Mouse (Mus musculus): ENCODE data around the gene Haus7. TPM values are rescaled to one million over a fixed set of nuclear protein-coding genes. Genes with fewer than 3 reads are reported as not detected.
A peak's percentile ranks its signal among the peaks of the same experiment; 100 is the strongest.

Haus7 gene
- polyA plus RNA-seq, 1 experiment from 2014 or later, result 58.7 TPM

- H3K27ac ChIP-seq (replicated peaks), result peak overlapping the region; percentile 85
- ATAC-seq (ENCODE audit: insufficient number of reproducible peaks, low FRiP score, low TSS enrichment, low read depth), result peak; percentile 13; the same call in 1 of the 2 replicates
- WGBS, result 31% methylated on average over 4 of the region's 4 CpGs
- H3K9ac ChIP-seq, result no peak overlapping the region
- no peaks in the 10 kb centered on the region for H3K36me3 ChIP-seq
- peak overlapping the region; percentile 51 for H3K4me2 ChIP-seq (replicated peaks)
- H3K9me3 ChIP-seq (replicated peaks), result no peaks in the 10 kb centered on the region
- H3K27me3 ChIP-seq, result peaks cover 6% of the 10 kb centered on the region; the same call in 1 of the 2 replicates
- peak overlapping the region; percentile 43 for H3K4me3 ChIP-seq (replicated peaks)
- H3K4me1 ChIP-seq, result peaks cover 24% of the 10 kb centered on the region
These were observed 24.0 kb upstream of the Haus7 start for GRCm38 (mm10) chrX:73482643-73483483.

- Histone ChIP-seq H3K4me2 (replicated peaks) (no peak overlapping the region), H3K36me3 (no peaks in the 10 kb centered on the region), H3K4me1 (peaks cover 36% of the 10 kb centered on the region), H3K9me3 (replicated peaks) (no peaks in the 10 kb centered on the region), H3K27me3 (peaks cover 6% of the 10 kb centered on the region; the same call in 1 of the 2 replicates), H3K27ac (replicated peaks) (peak overlapping the region; percentile 73), H3K4me3 (replicated peaks) (no peak overlapping the region), H3K9ac (no peak overlapping the region)
- WGBS, result 33% methylated on average over 2 of the region's 2 CpGs
- no peak for ATAC-seq (ENCODE audit: insufficient number of reproducible peaks, low FRiP score, low TSS enrichment, low read depth)
These were observed 21.5 kb upstream of the Haus7 start for GRCm38 (mm10) chrX:73480334-73480733.

GRCm38 (mm10) chrX:73479656-73480055 is 20.8 kb upstream of the Haus7 start:
- H3K27me3 ChIP-seq, result peaks cover 6% of the 10 kb centered on the region; the same call in 1 of the 2 replicates
- no peak overlapping the region for H3K4me3 ChIP-seq (replicated peaks)
- H3K4me1 ChIP-seq, result peaks cover 42% of the 10 kb centered on the region
- peak overlapping the region; percentile 73 for H3K27ac ChIP-seq (replicated peaks)
- no peak overlapping the region for H3K4me2 ChIP-seq (replicated peaks)
- H3K9ac ChIP-seq, result no peak overlapping the region
- H3K9me3 ChIP-seq (replicated peaks), result no peaks in the 10 kb centered on the region
- no peak for ATAC-seq (ENCODE audit: insufficient number of reproducible peaks, low FRiP score, low TSS enrichment, low read depth)
- no peaks in the 10 kb centered on the region for H3K36me3 ChIP-seq

- Histone ChIP-seq H3K9ac (no peak overlapping the region), H3K4me1 (peaks cover 44% of the 10 kb centered on the region), H3K4me3 (replicated peaks) (no peak overlapping the region), H3K27me3 (peaks cover 9% of the 10 kb centered on the region; the same call in 1 of the 2 replicates), H3K27ac (replicated peaks) (no peak overlapping the region), H3K9me3 (replicated peaks) (no peaks in the 10 kb centered on the region), H3K36me3 (no peaks in the 10 kb centered on the region), H3K4me2 (replicated peaks) (no peak overlapping the region)
- ATAC-seq (ENCODE audit: insufficient number of reproducible peaks, low FRiP score, low TSS enrichment, low read depth), result no peak
- 74% methylated on average over 2 of the region's 2 CpGs for WGBS
These were observed 18.7 kb upstream of the Haus7 start for GRCm38 (mm10) chrX:73477500-73477899.

GRCm38 (mm10) chrX:73476621-73477020 is 17.8 kb upstream of the Haus7 start:
- peaks cover 44% of the 10 kb centered on the region for H3K4me1 ChIP-seq
- no peaks in the 10 kb centered on the region for H3K9me3 ChIP-seq (replicated peaks)
- H3K4me2 ChIP-seq (replicated peaks), result no peak overlapping the region
- no peak overlapping the region for H3K9ac ChIP-seq
- WGBS, result 71% methylated on average over 2 of the region's 2 CpGs
- H3K4me3 ChIP-seq (replicated peaks), result no peak overlapping the region
- 0 out of 2 replicates have a peak, but pooled peaks have one; percentile 26 for ATAC-seq (ENCODE audit: insufficient number of reproducible peaks, low FRiP score, low TSS enrichment, low read depth)
- peaks cover 9% of the 10 kb centered on the region; the same call in 1 of the 2 replicates for H3K27me3 ChIP-seq
- H3K27ac ChIP-seq (replicated peaks), result peak overlapping the region; percentile 58; the same call in 1 of the 2 replicates
- no peaks in the 10 kb centered on the region for H3K36me3 ChIP-seq

- Histone ChIP-seq H3K27ac (replicated peaks) (0 out of 2 replicates have a peak overlapping the region, but pooled peaks have one; percentile 58), H3K9ac (no peak overlapping the region), H3K4me2 (replicated peaks) (no peak overlapping the region), H3K36me3 (no peaks in the 10 kb centered on the region), H3K4me3 (replicated peaks) (no peak overlapping the region), H3K4me1 (peaks cover 41% of the 10 kb centered on the region), H3K9me3 (replicated peaks) (no peaks in the 10 kb centered on the region), H3K27me3 (peaks cover 6% of the 10 kb centered on the region; the same call in 1 of the 2 replicates)
- no peak for ATAC-seq (ENCODE audit: insufficient number of reproducible peaks, low FRiP score, low TSS enrichment, low read depth)
- 79% methylated on average over 1 of the region's 1 CpGs for WGBS
These were observed 16.9 kb upstream of the Haus7 start for GRCm38 (mm10) chrX:73475658-73476256.

- Histone ChIP-seq H3K4me2 (replicated peaks) (no peak overlapping the region), H3K9ac (no peak overlapping the region), H3K4me3 (replicated peaks) (no peak overlapping the region), H3K9me3 (replicated peaks) (no peaks in the 10 kb centered on the region), H3K27me3 (peaks cover 3% of the 10 kb centered on the region; the same call in 1 of the 2 replicates), H3K4me1 (peaks cover 33% of the 10 kb centered on the region), H3K36me3 (no peaks in the 10 kb centered on the region), H3K27ac (replicated peaks) (peak overlapping the region; percentile 87)
- WGBS, result 35% methylated on average over 12 of the region's 12 CpGs
- peak; percentile 85 for ATAC-seq (ENCODE audit: insufficient number of reproducible peaks, low FRiP score, low TSS enrichment, low read depth)
These were observed 15.7 kb upstream of the Haus7 start for GRCm38 (mm10) chrX:73474340-73475165.

- no peak for ATAC-seq (ENCODE audit: insufficient number of reproducible peaks, low FRiP score, low TSS enrichment, low read depth)
- Histone ChIP-seq H3K27me3 (0 out of 2 replicates have a peak, but pooled peaks cover 3% of the 10 kb centered on the region), H3K36me3 (no peaks in the 10 kb centered on the region), H3K27ac (replicated peaks) (no peak overlapping the region), H3K4me2 (replicated peaks) (no peak overlapping the region), H3K9me3 (replicated peaks) (no peaks in the 10 kb centered on the region), H3K9ac (no peak overlapping the region), H3K4me1 (peaks cover 38% of the 10 kb centered on the region), H3K4me3 (replicated peaks) (no peak overlapping the region)
- 87% methylated on average over 3 of the region's 3 CpGs for WGBS
These were observed 12.9 kb upstream of the Haus7 start for GRCm38 (mm10) chrX:73471764-73472163.

GRCm38 (mm10) chrX:73468752-73469151 is 9.9 kb upstream of the Haus7 start:
- peaks cover 25% of the 10 kb centered on the region for H3K4me1 ChIP-seq
- no peak overlapping the region for H3K4me2 ChIP-seq (replicated peaks)
- 0 out of 2 replicates have a peak, but pooled peaks cover 2% of the 10 kb centered on the region for H3K27me3 ChIP-seq
- H3K27ac ChIP-seq (replicated peaks), result peak overlapping the region; percentile 92
- no peak for ATAC-seq (ENCODE audit: insufficient number of reproducible peaks, low FRiP score, low TSS enrichment, low read depth)
- no peaks in the 10 kb centered on the region for H3K36me3 ChIP-seq
- H3K4me3 ChIP-seq (replicated peaks), result no peak overlapping the region
- H3K9me3 ChIP-seq (replicated peaks), result no peaks in the 10 kb centered on the region
- H3K9ac ChIP-seq, result no peak overlapping the region
- 71% methylated on average over 1 of the region's 1 CpGs for WGBS

GRCm38 (mm10) chrX:73468330-73468729 is 9.5 kb upstream of the Haus7 start:
- Histone ChIP-seq H3K4me2 (replicated peaks) (no peak overlapping the region), H3K27me3 (no peaks in the 10 kb centered on the region), H3K9me3 (replicated peaks) (no peaks in the 10 kb centered on the region), H3K36me3 (no peaks in the 10 kb centered on the region), H3K9ac (no peak overlapping the region), H3K4me3 (replicated peaks) (no peak overlapping the region), H3K4me1 (peaks cover 25% of the 10 kb centered on the region), H3K27ac (replicated peaks) (peak overlapping the region; percentile 92)
- 54% methylated on average over 3 of the region's 3 CpGs for WGBS
- no peak for ATAC-seq (ENCODE audit: insufficient number of reproducible peaks, low FRiP score, low TSS enrichment, low read depth)

All from embryonic facial prominence, embryonic 15.5 days (tissue).